Comparison of ENCODE assay signal across 25 mouse cellular contexts in the genomic region with DNA sequence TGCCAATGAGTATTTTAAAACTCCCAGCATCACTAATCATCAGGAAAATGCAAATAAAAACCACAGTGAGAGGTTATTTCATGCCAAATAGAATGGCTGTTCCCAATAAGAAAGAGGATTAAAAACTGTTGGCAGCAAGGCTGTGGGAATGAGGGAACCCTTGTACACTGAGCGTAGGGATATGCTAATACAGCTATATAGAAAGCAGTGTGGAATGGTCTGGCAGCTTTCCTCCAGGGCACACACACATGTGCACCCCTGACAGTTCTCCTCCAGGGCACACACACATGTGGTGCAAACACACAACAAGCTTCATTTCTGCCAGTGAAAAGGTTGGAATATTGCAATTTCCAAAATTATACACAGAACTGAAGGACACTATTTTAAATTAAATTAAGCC. TPM values are rescaled to one million over a fixed set of nuclear protein-coding genes. Genes with fewer than 3 reads are reported as not detected.
DNase-seq lines count a peak whose midpoint lies in the region; ATAC-seq lines count a peak whose summit lies in the region.
"Had no signal": no experiment of that assay in that cellular context is flagged by ENCODE, and none has a peak within 500 bp of the region (broad histone marks: within the 10 kb centered on the region; RNA-seq: fewer than 3 reads in every experiment).

No protein-coding gene starts in this region.

- WGBS in liver, embryonic 13.5 days (ENCODE audit: insufficient replicate concordance) = 76% methylated on average over 1 of the region's 1 CpGs
- WGBS in liver, embryonic 12.5 days (ENCODE audit: insufficient replicate concordance) = 75% methylated on average over 1 of the region's 1 CpGs
- 77% methylated on average over 1 of the region's 1 CpGs for WGBS in neural tube, embryonic 14.5 days

- H3K4me2 ChIP-seq in liver, embryonic 13.5 days = no peak overlapping the region
- no peak overlapping the region for H3K4me2 ChIP-seq in liver, embryonic 12.5 days
- H3K4me2 ChIP-seq in neural tube, embryonic 14.5 days (ENCODE audit: low read depth, low read length) = no peak overlapping the region
- H3K4me2 ChIP-seq: embryonic facial prominence, embryonic 13.5 days; heart, embryonic 11.5 days; hindbrain, embryonic 12.5 days; hindbrain, embryonic 15.5 days had no signal

- no peak for DNase-seq in liver, embryonic 13.5 days
- no peak for DNase-seq in neural tube, embryonic 10.5 days (ENCODE audit: extremely low spot score, low spot score)
- DNase-seq in thymus, postnatal 14 days = peak; percentile 16
- no peak for DNase-seq in thymus, postnatal 25 days
- DNase-seq in frontal cortex, postnatal 14 days (ENCODE audit: low spot score in 2 of 2) = no peak
- DNase-seq: adrenal gland, adult 2 months; adrenal gland, postnatal 14 days; cerebellum, adult 11-12 months; cerebellum, adult 8-10 months; cerebellum, postnatal 10 days; cerebellum, postnatal 36 days; embryo, embryonic 11 days; gastrocnemius, adult 2 months; gastrocnemius, postnatal 14 days; heart, adult 11 months had no signal

- no peak overlapping the region for H3K4me3 ChIP-seq in liver, embryonic 13.5 days (replicated peaks)
- no peak overlapping the region for H3K4me3 ChIP-seq in liver, embryonic 12.5 days
- H3K4me3 ChIP-seq in neural tube, embryonic 14.5 days (ENCODE audit: low read depth, low read length) = no peak overlapping the region
- H3K4me3 ChIP-seq: embryonic facial prominence, embryonic 10.5 days; embryonic facial prominence, embryonic 13.5 days; erythroblast, embryonic 14.5 days; gastrocnemius, adult 2 months; hindbrain, embryonic 12.5 days; hindbrain, embryonic 15.5 days had no signal

- H3K9ac ChIP-seq in liver, embryonic 13.5 days = no peak overlapping the region
- no peak overlapping the region for H3K9ac ChIP-seq in liver, embryonic 12.5 days
- H3K9ac ChIP-seq in neural tube, embryonic 14.5 days (replicated peaks; ENCODE audit: low read depth, low read length) = no peak overlapping the region
- H3K9ac ChIP-seq: embryonic facial prominence, embryonic 13.5 days; hindbrain, embryonic 12.5 days; hindbrain, embryonic 15.5 days had no signal

- H3K9me3 ChIP-seq in liver, embryonic 13.5 days (replicated peaks) = no peaks in the 10 kb centered on the region
- H3K9me3 ChIP-seq in liver, embryonic 12.5 days (replicated peaks) = no peaks in the 10 kb centered on the region
- no peaks in the 10 kb centered on the region for H3K9me3 ChIP-seq in neural tube, embryonic 14.5 days (ENCODE audit: control insufficient read depth, low read length)
- H3K9me3 ChIP-seq: embryonic facial prominence, embryonic 10.5 days; embryonic facial prominence, embryonic 13.5 days; hindbrain, embryonic 12.5 days; hindbrain, embryonic 15.5 days had no signal

- no peaks in the 10 kb centered on the region for H3K27me3 ChIP-seq in liver, embryonic 13.5 days
- no peaks in the 10 kb centered on the region for H3K27me3 ChIP-seq in liver, embryonic 12.5 days (replicated peaks)
- H3K27me3 ChIP-seq in neural tube, embryonic 14.5 days (ENCODE audit: control insufficient read depth, insufficient read depth, low read length) = no peaks in the 10 kb centered on the region
- H3K27me3 ChIP-seq: embryonic facial prominence, embryonic 13.5 days; hindbrain, embryonic 12.5 days; hindbrain, embryonic 15.5 days had no signal

- ATAC-seq in liver, embryonic 13.5 days (ENCODE audit: low read depth) = no peak
- no peak for ATAC-seq in liver, embryonic 12.5 days
- ATAC-seq in neural tube, embryonic 14.5 days (ENCODE audit: low read depth) = 0 out of 2 replicates have a peak, but pooled peaks have one; percentile 56
- ATAC-seq: CD4-positive, CD25-positive, alpha-beta regulatory T cell, adult 4 months; forebrain, embryonic 16.5 days had no signal

- 0 out of 2 replicates have a peak overlapping the region, but pooled peaks have one; percentile 25 for H3K27ac ChIP-seq in liver, embryonic 13.5 days
- no peak overlapping the region for H3K27ac ChIP-seq in liver, embryonic 12.5 days
- H3K27ac ChIP-seq in neural tube, embryonic 14.5 days (ENCODE audit: low read depth, low read length) = no peak overlapping the region
- H3K27ac ChIP-seq: embryonic facial prominence, embryonic 10.5 days; embryonic facial prominence, embryonic 13.5 days; gastrocnemius, adult 2 months; hindbrain, embryonic 12.5 days; hindbrain, embryonic 15.5 days had no signal

- no peaks in the 10 kb centered on the region for H3K36me3 ChIP-seq in liver, embryonic 13.5 days
- no peaks in the 10 kb centered on the region for H3K36me3 ChIP-seq in liver, embryonic 12.5 days
- H3K36me3 ChIP-seq in neural tube, embryonic 14.5 days (ENCODE audit: control insufficient read depth, insufficient read depth, low read length) = no peaks in the 10 kb centered on the region
- H3K36me3 ChIP-seq: embryonic facial prominence, embryonic 10.5 days; embryonic facial prominence, embryonic 13.5 days; hindbrain, embryonic 12.5 days; hindbrain, embryonic 15.5 days had no signal

- peaks cover 34% of the 10 kb centered on the region for H3K4me1 ChIP-seq in liver, embryonic 13.5 days (replicated peaks)
- H3K4me1 ChIP-seq in liver, embryonic 12.5 days = peaks cover 33% of the 10 kb centered on the region
- no peaks in the 10 kb centered on the region for H3K4me1 ChIP-seq in neural tube, embryonic 14.5 days (ENCODE audit: control insufficient read depth, insufficient read depth, low read length)
- H3K4me1 ChIP-seq: embryonic facial prominence, embryonic 13.5 days; hindbrain, embryonic 12.5 days; hindbrain, embryonic 15.5 days had no signal

RNA-seq across cellular contexts. Expression of a gene that starts 58.8 kb away (rescaled TPM):
- polyA plus RNA-seq in liver, embryonic 13.5 days (2015; fragmentation: Nextera tagmentation; extraction: Ambion mirVana) = 67.3 and 81.0 TPM in 2 replicates
- polyA plus RNA-seq in liver, embryonic 12.5 days (2016; fragmentation: Nextera tagmentation; extraction: Ambion mirVana) = 89.2 and 89.3 TPM in 2 replicates
- 97.5 and 107 TPM in 2 replicates for polyA plus RNA-seq in neural tube, embryonic 14.5 days (2014; fragmentation: Nextera tagmentation; extraction: Ambion mirVana)
